Mouse (Mus musculus): ENCODE measurements at regions not wholly inside any gene's neighbourhood (a gene's known extent, or its start where the extent isn't known, plus 50 kb on each side); places are given as distances from the start of the nearest gene placed in this dataset.

- ATAC-seq (ENCODE audit: extremely low read depth, insufficient number of reproducible peaks, low FRiP score, poor library complexity, severe bottlenecking): no peak
These were observed 370.5 kb upstream of the Npvf start for GRCm38 (mm10) chr6:51024756-51025155.

GRCm38 (mm10) chr6:51025411-51025810 is 371.2 kb upstream of the Npvf start:
- peak; percentile 33; the same call in 1 of the 2 replicates for ATAC-seq (ENCODE audit: extremely low read depth, insufficient number of reproducible peaks, low FRiP score, poor library complexity, severe bottlenecking)

GRCm38 (mm10) chr6:51027296-51027695 is 373.1 kb upstream of the Npvf start:
- ATAC-seq (ENCODE audit: extremely low read depth, insufficient number of reproducible peaks, low FRiP score, poor library complexity, severe bottlenecking): no peak

- no peak for ATAC-seq (ENCODE audit: extremely low read depth, insufficient number of reproducible peaks, low FRiP score, poor library complexity, severe bottlenecking)
These were observed 375.3 kb upstream of the Npvf start for GRCm38 (mm10) chr6:51029516-51029915.

- no peak for ATAC-seq (ENCODE audit: extremely low read depth, insufficient number of reproducible peaks, low FRiP score, poor library complexity, severe bottlenecking)
These were observed 375.7 kb upstream of the Npvf start for GRCm38 (mm10) chr6:51029953-51030352.

- no peak for ATAC-seq (ENCODE audit: extremely low read depth, insufficient number of reproducible peaks, low FRiP score, poor library complexity, severe bottlenecking)
These were observed 379.6 kb upstream of the Npvf start for GRCm38 (mm10) chr6:51033835-51034234.

- no peak for ATAC-seq (ENCODE audit: extremely low read depth, insufficient number of reproducible peaks, low FRiP score, poor library complexity, severe bottlenecking)
These were observed 381.8 kb upstream of the Npvf start for GRCm38 (mm10) chr6:51036074-51036473.

- no peak for ATAC-seq (ENCODE audit: extremely low read depth, insufficient number of reproducible peaks, low FRiP score, poor library complexity, severe bottlenecking)
These were observed 382.3 kb upstream of the Npvf start for GRCm38 (mm10) chr6:51036553-51036952.

- ATAC-seq (ENCODE audit: extremely low read depth, insufficient number of reproducible peaks, low FRiP score, poor library complexity, severe bottlenecking): no peak
These were observed 382.7 kb upstream of the Npvf start for GRCm38 (mm10) chr6:51036956-51037355.

GRCm38 (mm10) chr6:51039486-51040180 is 385.4 kb upstream of the Npvf start:
- ATAC-seq (ENCODE audit: extremely low read depth, insufficient number of reproducible peaks, low FRiP score, poor library complexity, severe bottlenecking): no peak

- no peak for ATAC-seq (ENCODE audit: extremely low read depth, insufficient number of reproducible peaks, low FRiP score, poor library complexity, severe bottlenecking)
These were observed 388.5 kb upstream of the Nfe2l3 start for GRCm38 (mm10) chr6:51043970-51044369.

GRCm38 (mm10) chr6:51044873-51045272 is 387.6 kb upstream of the Nfe2l3 start:
- no peak for ATAC-seq (ENCODE audit: extremely low read depth, insufficient number of reproducible peaks, low FRiP score, poor library complexity, severe bottlenecking)

- ATAC-seq (ENCODE audit: extremely low read depth, insufficient number of reproducible peaks, low FRiP score, poor library complexity, severe bottlenecking): no peak
These were observed 380.0 kb upstream of the Nfe2l3 start for GRCm38 (mm10) chr6:51052451-51052921.

GRCm38 (mm10) chr6:51057229-51057628 is 375.2 kb upstream of the Nfe2l3 start:
- no peak for ATAC-seq (ENCODE audit: extremely low read depth, insufficient number of reproducible peaks, low FRiP score, poor library complexity, severe bottlenecking)

GRCm38 (mm10) chr6:51059923-51060847 is 372.3 kb upstream of the Nfe2l3 start:
- 0 out of 2 replicates have a peak, but pooled peaks have one; percentile 19 for ATAC-seq (ENCODE audit: extremely low read depth, insufficient number of reproducible peaks, low FRiP score, poor library complexity, severe bottlenecking)

- no peak for ATAC-seq (ENCODE audit: extremely low read depth, insufficient number of reproducible peaks, low FRiP score, poor library complexity, severe bottlenecking)
These were observed 371.5 kb upstream of the Nfe2l3 start for GRCm38 (mm10) chr6:51060848-51061535.

- no peak for ATAC-seq (ENCODE audit: extremely low read depth, insufficient number of reproducible peaks, low FRiP score, poor library complexity, severe bottlenecking)
These were observed 367.3 kb upstream of the Nfe2l3 start for GRCm38 (mm10) chr6:51065156-51065555.

- ATAC-seq (ENCODE audit: extremely low read depth, insufficient number of reproducible peaks, low FRiP score, poor library complexity, severe bottlenecking): no peak
These were observed 365.1 kb upstream of the Nfe2l3 start for GRCm38 (mm10) chr6:51067332-51067731.

- ATAC-seq (ENCODE audit: extremely low read depth, insufficient number of reproducible peaks, low FRiP score, poor library complexity, severe bottlenecking): no peak
These were observed 362.5 kb upstream of the Nfe2l3 start for GRCm38 (mm10) chr6:51069945-51070344.

Measured in neutrophil, adult 5-6 weeks (primary cell).